Mouse (Mus musculus) neural tube, embryonic 14.5 days (tissue): ENCODE measurements around the gene Ttf2. TPM values are rescaled to one million over a fixed set of nuclear protein-coding genes. Genes with fewer than 3 reads are reported as not detected.

Experiments used
- ATAC-seq: fragments of 200-750 bp; cut with Nextera tagmentation; 2 replicates; pipeline ENCODE4 v1.8.0; 2017; ENCODE audit warnings: low read depth, mild to moderate bottlenecking, moderate TSS enrichment, moderate library complexity
- H3K27ac ChIP-seq: fragments of 300-500 bp; sonication (generic); 2 replicates; pipeline ENCODE4 v1.5.1; 2014; ENCODE audit warnings: low read depth, mild to moderate bottlenecking, control low read depth, low read length, moderate library complexity, mixed read lengths
- H3K27me3 ChIP-seq: fragments of 300-500 bp; sonication (generic); 2 replicates; pipeline ENCODE4 v1.6.1; 2014; ENCODE audit warnings: low read length; ENCODE audit not compliant: control insufficient read depth, insufficient read depth
- H3K36me3 ChIP-seq: fragments of 300-500 bp; sonication (generic); 2 replicates; pipeline ENCODE4 v1.6.1; 2014; ENCODE audit warnings: low read length, mixed read lengths; ENCODE audit not compliant: control insufficient read depth, insufficient read depth
- H3K4me1 ChIP-seq: fragments of 300-500 bp; sonication (generic); 2 replicates; pipeline ENCODE4 v1.6.1; 2014; ENCODE audit warnings: low read length; ENCODE audit not compliant: control insufficient read depth, insufficient read depth
- H3K4me2 ChIP-seq: fragments of 300-500 bp; sonication (generic); 2 replicates; pipeline ENCODE4 v1.6.1; 2014; ENCODE audit warnings: mild to moderate bottlenecking, low read depth, low read length, control low read depth
- H3K4me3 ChIP-seq: fragments of 300-500 bp; sonication (generic); 2 replicates; pipeline ENCODE4 v1.5.1; 2014; ENCODE audit warnings: low read depth, low read length, control low read depth, mixed read lengths
- H3K9ac ChIP-seq: fragments of 300-500 bp; sonication (generic); replicated peaks from 2 replicates; pipeline ENCODE4 v1.6.1; 2014; ENCODE audit warnings: low read depth, mild to moderate bottlenecking, control low read depth, low read length, mixed read lengths
- H3K9me3 ChIP-seq: fragments of 300-500 bp; sonication (generic); 2 replicates; pipeline ENCODE4 v1.6.1; 2016; ENCODE audit warnings: low read length; ENCODE audit not compliant: control insufficient read depth
- WGBS: fragments of 180-500 bp; shearing (Covaris S2); extraction: QIAGEN DNeasy Blood & Tissue Kit; methylation state at CpG from one replicate; pipeline ENCODE4 v1.1.7; 2014; 5-methylcytosine and 5-hydroxymethylcytosine counted together
- polyA plus RNA-seq: library from polyadenylated mRNA; unstranded; fragments of >200 nt; fragmentation: Nextera tagmentation; extraction: Ambion mirVana; gene quantifications from 2 replicates; pipeline ENCODE4 v1.2.1, GENCODE M21; 2014

Gene Ttf2
- polyA plus RNA-seq, 1 experiment from 2014 or later = 3.3 TPM

- H3K9ac ChIP-seq = no peak overlapping the region
- no peaks in the 10 kb centered on the region for H3K9me3 ChIP-seq
- no peak overlapping the region for H3K4me3 ChIP-seq
- H3K27me3 ChIP-seq = no peaks in the 10 kb centered on the region
- no peak overlapping the region for H3K27ac ChIP-seq
- ATAC-seq = no peak
- WGBS = 94% methylated on average over 4 of the region's 4 CpGs
- no peak overlapping the region for H3K4me2 ChIP-seq
- no peaks in the 10 kb centered on the region for H3K36me3 ChIP-seq
- peaks cover 4% of the 10 kb centered on the region; the same call in 1 of the 2 replicates for H3K4me1 ChIP-seq
Observed at GRCm38 (mm10) chr3:101010589-101011202, 41.2 kb upstream of the Ttf2 start.

- Histone ChIP-seq H3K9me3 (no peaks in the 10 kb centered on the region), H3K27me3 (no peaks in the 10 kb centered on the region), H3K4me1 (no peaks in the 10 kb centered on the region), H3K36me3 (no peaks in the 10 kb centered on the region), H3K9ac (no peak overlapping the region), H3K4me3 (no peak overlapping the region), H3K4me2 (no peak overlapping the region), H3K27ac (no peak overlapping the region)
- WGBS = 78% methylated on average over 5 of the region's 5 CpGs
- no peak for ATAC-seq
Observed at GRCm38 (mm10) chr3:101007112-101007782, 37.8 kb upstream of the Ttf2 start.

GRCm38 (mm10) chr3:101005392-101005791 is 35.9 kb upstream of the Ttf2 start:
- H3K9ac ChIP-seq = no peak overlapping the region
- H3K9me3 ChIP-seq = no peaks in the 10 kb centered on the region

GRCm38 (mm10) chr3:101003575-101004356 is 34.3 kb upstream of the Ttf2 start:
- Histone ChIP-seq H3K9me3 (no peaks in the 10 kb centered on the region), H3K36me3 (no peaks in the 10 kb centered on the region), H3K27me3 (no peaks in the 10 kb centered on the region), H3K4me1 (no peaks in the 10 kb centered on the region), H3K4me3 (no peak overlapping the region), H3K9ac (no peak overlapping the region), H3K4me2 (no peak overlapping the region), H3K27ac (no peak overlapping the region)
- no peak for ATAC-seq
- 91% methylated on average over 15 of the region's 15 CpGs for WGBS

More at GRCm38 (mm10) chr3:101005392-101005791, 35.9 kb upstream of the Ttf2 start:
- no peak overlapping the region for H3K4me3 ChIP-seq
- no peak for ATAC-seq
- H3K27ac ChIP-seq = no peak overlapping the region
- no peaks in the 10 kb centered on the region for H3K36me3 ChIP-seq
- no peaks in the 10 kb centered on the region for H3K4me1 ChIP-seq
- 85% methylated on average over 6 of the region's 6 CpGs for WGBS
- no peak overlapping the region for H3K4me2 ChIP-seq
- H3K27me3 ChIP-seq = no peaks in the 10 kb centered on the region

GRCm38 (mm10) chr3:100999732-101000131 is 30.3 kb upstream of the Ttf2 start:
- 44% methylated on average over 2 of the region's 2 CpGs for WGBS
- no peak overlapping the region for H3K4me2 ChIP-seq

GRCm38 (mm10) chr3:100998904-100999340 is 29.5 kb upstream of the Ttf2 start:
- no peaks in the 10 kb centered on the region for H3K36me3 ChIP-seq
- H3K4me1 ChIP-seq = no peaks in the 10 kb centered on the region

More at GRCm38 (mm10) chr3:100999732-101000131, 30.3 kb upstream of the Ttf2 start:
- H3K4me1 ChIP-seq = no peaks in the 10 kb centered on the region
- H3K36me3 ChIP-seq = no peaks in the 10 kb centered on the region
- H3K27ac ChIP-seq = no peak overlapping the region
- no peak for ATAC-seq
- no peak overlapping the region for H3K9ac ChIP-seq
- no peaks in the 10 kb centered on the region for H3K27me3 ChIP-seq
- no peak overlapping the region for H3K4me3 ChIP-seq
- H3K9me3 ChIP-seq = no peaks in the 10 kb centered on the region

GRCm38 (mm10) chr3:100997785-100998570 is 28.5 kb upstream of the Ttf2 start:
- no peak overlapping the region for H3K4me3 ChIP-seq
- no peak for ATAC-seq
- 88% methylated on average over 10 of the region's 10 CpGs for WGBS
- no peaks in the 10 kb centered on the region for H3K27me3 ChIP-seq
- H3K36me3 ChIP-seq = no peaks in the 10 kb centered on the region
- no peak overlapping the region for H3K9ac ChIP-seq
- H3K27ac ChIP-seq = no peak overlapping the region
- no peaks in the 10 kb centered on the region for H3K9me3 ChIP-seq
- H3K4me1 ChIP-seq = no peaks in the 10 kb centered on the region
- no peak overlapping the region for H3K4me2 ChIP-seq

More at GRCm38 (mm10) chr3:100998904-100999340, 29.5 kb upstream of the Ttf2 start:
- Histone ChIP-seq H3K27me3 (no peaks in the 10 kb centered on the region), H3K27ac (no peak overlapping the region), H3K9me3 (no peaks in the 10 kb centered on the region), H3K4me2 (no peak overlapping the region), H3K4me3 (no peak overlapping the region), H3K9ac (no peak overlapping the region)
- 21% methylated on average over 6 of the region's 6 CpGs for WGBS
- peak; percentile 67 for ATAC-seq

- H3K9me3 ChIP-seq = no peaks in the 10 kb centered on the region
- no peak overlapping the region for H3K9ac ChIP-seq
- no peak overlapping the region for H3K27ac ChIP-seq
- no peak overlapping the region for H3K4me3 ChIP-seq
- no peaks in the 10 kb centered on the region for H3K4me1 ChIP-seq
- no peak overlapping the region for H3K4me2 ChIP-seq
- no peaks in the 10 kb centered on the region for H3K36me3 ChIP-seq
- H3K27me3 ChIP-seq = no peaks in the 10 kb centered on the region
- no peak for ATAC-seq
- WGBS = 64% methylated on average over 4 of the region's 4 CpGs
Observed at GRCm38 (mm10) chr3:100994252-100994651, 24.8 kb upstream of the Ttf2 start.
